Mouse (Mus musculus) erythroblast, embryonic 14.5 days (primary cell): ENCODE results near the gene Psmb3. TPM values are rescaled to one million over a fixed set of nuclear protein-coding genes. Genes with fewer than 3 reads are reported as not detected.
"Not testable (repeated sequence)": the region's sequence is repeated elsewhere in the genome, so short reads cannot be mapped to it uniquely, and the experiment has no call there.

Experiments used
- H3K27me3 ChIP-seq: 2 replicates; pipeline ENCODE4 v1.6.1; 2012; ENCODE audit warnings: inconsistent platforms; ENCODE audit not compliant: control insufficient read depth
- H3K36me3 ChIP-seq: 2 replicates; pipeline ENCODE4 v1.6.1; 2012; ENCODE audit warnings: mild to moderate bottlenecking, inconsistent platforms; ENCODE audit not compliant: control insufficient read depth
- H3K4me1 ChIP-seq: 2 replicates; pipeline ENCODE4 v1.6.1; 2012; ENCODE audit warnings: inconsistent platforms; ENCODE audit not compliant: control insufficient read depth
- H3K4me3 ChIP-seq: replicated peaks from 2 replicates; pipeline ENCODE3; 2012; ENCODE audit warnings: moderate library complexity, mild to moderate bottlenecking, inconsistent platforms
- H3K9me3 ChIP-seq: 2 replicates; pipeline ENCODE4 v1.6.1; 2012; ENCODE audit warnings: low read length, inconsistent platforms, mixed read lengths; ENCODE audit not compliant: control insufficient read depth
- GATA1 ChIP-seq: IDR thresholded peaks from 2 replicates; pipeline ENCODE4 v1.6.1; 2012; ENCODE audit warnings: low read length, inconsistent platforms, mixed read lengths
- TAL1 ChIP-seq: IDR thresholded peaks from 3 replicates; pipeline ENCODE4 v1.6.1; 2012; ENCODE audit warnings: low read length, inconsistent platforms, mixed read lengths
- polyA plus RNA-seq: library from polyadenylated mRNA; stranded (reverse); fragments of >175 nt; gene quantifications from 2 replicates; pipeline ENCODE4 v1.2.3, GENCODE M21; 2012

Gene Psmb3
- polyA plus RNA-seq, 1 experiment, result 2.3 TPM

DNA sequence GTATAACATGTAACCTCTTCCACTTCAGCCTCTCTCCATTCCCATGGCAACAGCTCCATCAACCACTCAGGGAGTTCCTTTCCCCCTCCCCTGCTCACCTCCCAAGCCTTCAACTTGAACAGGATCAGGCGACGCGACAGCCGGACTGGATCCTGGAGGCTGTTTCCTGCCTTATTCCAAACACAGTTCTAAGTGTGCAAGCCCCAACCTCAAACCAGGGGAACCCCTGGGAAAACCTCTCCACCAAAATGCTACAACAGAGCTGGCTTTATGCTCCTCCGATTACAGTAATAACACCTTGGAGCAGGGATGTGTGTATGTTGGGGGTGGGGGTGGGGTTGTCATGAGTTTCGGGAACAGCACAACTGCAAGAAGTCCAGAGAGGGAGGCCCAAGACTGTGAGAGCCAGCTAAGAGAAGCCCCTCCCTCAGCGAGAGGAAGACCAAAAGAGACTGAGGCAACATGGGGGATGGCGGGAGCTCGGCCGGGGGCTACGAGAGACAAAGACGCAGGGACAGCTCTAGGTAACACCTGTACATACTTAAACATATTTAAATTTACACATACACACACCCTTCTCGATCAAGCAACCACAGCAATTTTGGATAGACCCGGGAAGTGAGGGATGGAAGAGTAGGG is 5.2 kb upstream of the Psmb3 start:
- TF ChIP-seq TAL1 (no peak), GATA1 (no peak)
- H3K9me3 ChIP-seq, result peaks cover 7% of the 10 kb centered on the region; the same call in 1 of the 2 replicates
- peaks cover 45% of the 10 kb centered on the region for H3K4me1 ChIP-seq
- H3K27me3 ChIP-seq, result peaks cover 67% of the 10 kb centered on the region
- peak overlapping the region; percentile 58 for H3K4me3 ChIP-seq
- no peaks in the 10 kb centered on the region for H3K36me3 ChIP-seq

DNA sequence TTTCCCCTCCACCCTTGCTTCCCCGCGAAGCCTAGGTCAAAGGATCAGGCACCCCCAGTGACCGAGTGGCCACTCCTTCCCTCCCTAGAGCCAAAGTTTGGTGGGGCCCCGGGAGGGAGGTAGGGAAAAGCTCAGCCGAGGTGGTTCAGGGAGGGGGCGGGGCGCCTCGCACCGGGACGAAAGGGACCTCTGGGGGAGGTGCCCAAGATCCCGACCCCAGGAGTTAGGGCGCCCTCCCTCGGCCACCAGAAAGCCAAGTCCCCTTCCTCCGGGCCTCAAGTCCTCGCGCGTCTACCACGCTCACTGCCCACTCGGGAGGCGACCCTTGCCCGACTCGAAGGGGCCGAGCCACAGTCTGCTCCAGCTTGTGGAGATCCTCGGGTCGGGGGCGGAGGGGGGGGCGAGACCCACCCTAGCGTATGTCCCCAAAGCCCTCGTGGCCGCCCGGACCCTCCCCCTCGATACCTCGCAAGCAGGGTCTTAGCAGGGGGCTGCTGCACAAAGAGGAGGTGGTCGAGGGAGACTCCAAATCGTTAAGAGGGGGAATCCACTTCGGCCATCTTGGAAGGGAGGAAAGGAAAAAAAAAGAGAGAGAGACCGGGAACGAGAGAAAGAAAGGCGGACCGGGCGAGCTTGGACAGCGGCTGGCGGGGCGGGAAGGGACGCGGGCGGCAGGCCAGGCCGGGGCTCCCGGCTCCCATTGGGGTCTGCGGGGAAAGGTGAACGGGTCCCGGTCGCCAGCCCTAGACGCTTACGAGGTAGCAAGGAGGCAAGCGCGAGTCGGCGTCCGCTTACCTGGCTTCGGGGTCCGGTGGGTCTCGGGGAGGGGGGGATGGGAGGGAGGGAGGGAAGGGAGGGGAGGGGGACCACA is 4.2 kb upstream of the Psmb3 start:
- TF ChIP-seq GATA1 (no peak), TAL1 (no peak)
- H3K36me3 ChIP-seq, result no peaks in the 10 kb centered on the region
- H3K4me3 ChIP-seq, result peak overlapping the region; percentile 58
- H3K4me1 ChIP-seq, result peaks cover 51% of the 10 kb centered on the region
- peaks cover 7% of the 10 kb centered on the region; the same call in 1 of the 2 replicates for H3K9me3 ChIP-seq
- H3K27me3 ChIP-seq, result peaks cover 67% of the 10 kb centered on the region

DNA sequence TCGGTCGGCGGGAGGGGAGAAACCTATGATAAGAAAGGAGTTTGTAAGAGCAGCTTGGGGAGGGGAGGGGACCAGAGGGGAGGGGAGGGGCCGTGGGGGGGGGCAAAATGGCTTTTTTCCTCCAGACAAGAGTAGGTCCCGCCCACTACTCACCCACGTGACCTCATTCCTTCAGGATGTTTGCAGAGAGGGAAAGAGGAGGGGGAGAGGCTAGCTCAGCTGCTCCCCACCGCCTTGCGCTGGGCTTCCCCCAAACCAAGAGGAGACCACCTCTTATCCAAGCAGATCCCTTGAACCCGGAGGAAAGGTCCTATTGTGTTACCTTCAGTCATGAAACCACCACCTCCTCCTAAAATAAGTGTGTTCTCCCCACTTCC is 3.6 kb upstream of the Psmb3 start:
- TF ChIP-seq TAL1 (no peak), GATA1 (no peak)
- Histone ChIP-seq H3K4me1 (peaks cover 56% of the 10 kb centered on the region), H3K36me3 (peaks cover under 1% of the 10 kb centered on the region), H3K9me3 (peaks cover 7% of the 10 kb centered on the region; the same call in 1 of the 2 replicates), H3K27me3 (peaks cover 67% of the 10 kb centered on the region), H3K4me3 (peak overlapping the region; percentile 58)

DNA sequence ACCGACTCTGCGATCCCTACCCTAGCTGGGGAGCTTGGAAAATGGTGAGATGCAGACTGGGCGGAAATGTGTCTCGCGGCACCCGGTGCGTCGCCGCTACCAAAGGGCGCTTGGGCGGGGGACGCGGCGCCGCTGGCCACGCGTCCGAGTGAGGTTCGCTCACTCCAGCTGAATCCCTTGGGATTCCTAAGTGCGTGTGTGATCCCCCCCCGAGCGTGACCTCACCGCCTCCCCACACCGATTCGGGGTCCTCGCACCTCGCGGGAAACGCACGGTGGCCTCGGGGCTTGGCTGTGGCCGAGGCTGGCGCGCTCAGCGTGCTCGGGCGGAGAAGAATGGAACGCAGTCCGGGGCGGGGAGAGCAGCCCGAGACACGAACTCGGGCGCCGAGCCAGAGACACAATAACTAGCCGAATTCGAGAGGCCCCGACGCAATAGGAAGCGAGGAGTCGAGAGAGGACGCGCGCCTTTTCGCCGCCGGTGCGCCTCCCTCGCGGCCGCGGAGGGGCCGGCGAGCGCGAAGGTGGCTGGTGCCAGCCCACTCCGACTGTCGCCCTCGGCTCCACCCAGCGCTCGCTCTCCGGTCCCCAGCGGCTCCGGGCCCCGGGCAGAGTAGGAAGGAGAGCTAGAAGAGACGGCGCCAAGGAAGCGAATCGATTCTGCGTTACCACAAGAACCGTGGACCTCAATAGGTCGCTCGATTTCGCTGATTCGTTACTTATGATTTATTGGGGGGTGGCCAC is 3.0 kb upstream of the Psmb3 start, which contains the start of gene Pcgf2:
Pcgf2 (minus strand) TSS at position 495 of the 743 bp plus-strand sequence.
- no peak for TF ChIP-seq GATA1
- no peak for TF ChIP-seq TAL1
- Histone ChIP-seq H3K27me3 (peaks cover 67% of the 10 kb centered on the region), H3K9me3 (peaks cover 7% of the 10 kb centered on the region; the same call in 1 of the 2 replicates), H3K4me1 (peaks cover 59% of the 10 kb centered on the region), H3K36me3 (peaks cover 5% of the 10 kb centered on the region), H3K4me3 (peak within 1 kb of the TSS; percentile 58)

DNA sequence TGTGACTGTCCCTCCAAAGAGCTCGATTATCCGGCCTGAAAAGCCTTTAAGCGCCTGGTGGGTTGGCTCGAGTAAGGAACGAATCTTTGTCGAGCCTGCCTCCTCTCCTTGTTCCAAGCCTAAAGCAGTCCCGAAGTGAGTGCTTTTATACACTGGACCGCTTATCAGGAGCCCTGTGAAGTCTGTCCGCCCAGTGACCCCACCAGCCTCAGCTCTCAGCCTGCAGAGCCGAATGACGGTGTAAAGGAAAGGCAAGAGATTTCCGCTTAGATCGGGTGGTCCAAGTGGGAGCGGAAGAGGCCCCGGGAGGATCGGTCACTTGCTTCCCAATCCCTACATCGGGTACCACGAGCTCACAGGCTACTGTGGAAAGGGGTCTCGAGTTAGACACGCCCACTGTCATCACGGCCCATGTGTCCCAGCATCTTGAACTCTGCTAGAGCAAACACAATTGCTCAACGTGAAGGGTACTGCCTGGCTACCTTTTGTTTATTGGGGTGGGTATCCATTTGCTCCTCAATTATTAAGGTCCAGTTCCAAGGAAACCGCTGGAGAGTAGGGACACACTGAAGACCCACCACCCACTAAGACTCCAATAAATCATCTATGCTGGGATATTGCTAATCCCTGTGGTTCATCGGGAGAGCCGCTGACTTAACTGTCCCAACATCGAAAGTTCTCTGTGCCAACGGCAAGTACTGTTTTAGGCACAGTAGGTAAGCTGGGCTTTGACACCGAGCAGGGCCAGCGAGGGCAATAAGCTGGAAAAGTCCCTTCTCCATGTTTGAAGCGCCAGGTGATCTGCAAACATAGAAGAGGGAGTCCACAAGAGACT is 2.2 kb upstream of the Psmb3 start:
- Histone ChIP-seq H3K4me3 (peak overlapping the region; percentile 57), H3K27me3 (peaks cover 67% of the 10 kb centered on the region), H3K9me3 (peaks cover 7% of the 10 kb centered on the region; the same call in 1 of the 2 replicates), H3K4me1 (peaks cover 60% of the 10 kb centered on the region), H3K36me3 (peaks cover 10% of the 10 kb centered on the region)
- TF ChIP-seq TAL1, result no peak
- no peak for TF ChIP-seq GATA1

DNA sequence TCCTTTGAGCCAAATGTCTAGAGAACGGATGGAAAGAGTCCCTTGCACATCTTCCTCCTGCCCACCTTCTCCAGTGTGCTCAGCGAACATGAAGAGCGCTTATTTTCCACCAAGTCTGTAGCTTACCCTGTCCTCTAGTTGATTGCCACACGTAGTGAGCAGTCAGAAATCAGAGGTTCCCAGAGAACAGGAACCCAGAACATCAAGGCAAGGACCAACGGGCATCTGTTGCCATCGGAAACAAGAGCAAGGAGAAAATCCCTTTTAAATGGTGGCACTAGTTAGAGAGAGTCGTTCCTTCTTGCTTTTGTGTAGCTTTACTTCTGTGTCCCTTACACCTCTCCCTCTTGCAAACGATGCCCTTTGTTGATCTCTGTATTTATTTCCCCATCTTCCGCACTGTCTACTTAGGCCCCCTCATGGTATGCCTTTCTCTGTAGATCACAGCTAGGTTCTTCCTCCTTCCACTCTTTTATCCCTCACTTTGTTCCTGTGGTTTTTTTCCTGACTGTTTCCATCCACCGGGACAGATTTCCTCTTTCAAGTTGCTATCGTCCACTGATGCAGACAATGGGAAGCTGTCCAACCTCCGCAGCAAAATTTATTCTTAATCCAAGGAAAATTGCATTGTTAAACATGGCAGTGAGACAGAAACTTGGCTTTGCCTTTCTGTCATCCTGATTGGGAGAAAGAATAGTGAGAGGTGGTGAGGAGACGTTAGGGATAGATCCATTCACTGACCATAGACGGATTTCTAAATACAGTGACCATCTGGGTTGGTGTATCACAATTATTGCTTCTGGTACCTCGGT is 1.4 kb upstream of the Psmb3 start:
- peaks cover 7% of the 10 kb centered on the region; the same call in 1 of the 2 replicates for H3K9me3 ChIP-seq
- peaks cover 67% of the 10 kb centered on the region for H3K4me1 ChIP-seq
- TF ChIP-seq GATA1 (no peak), TAL1 (no peak)
- peaks cover 62% of the 10 kb centered on the region for H3K27me3 ChIP-seq
- peak overlapping the region; percentile 78 for H3K4me3 ChIP-seq
- H3K36me3 ChIP-seq, result peaks cover 18% of the 10 kb centered on the region

DNA sequence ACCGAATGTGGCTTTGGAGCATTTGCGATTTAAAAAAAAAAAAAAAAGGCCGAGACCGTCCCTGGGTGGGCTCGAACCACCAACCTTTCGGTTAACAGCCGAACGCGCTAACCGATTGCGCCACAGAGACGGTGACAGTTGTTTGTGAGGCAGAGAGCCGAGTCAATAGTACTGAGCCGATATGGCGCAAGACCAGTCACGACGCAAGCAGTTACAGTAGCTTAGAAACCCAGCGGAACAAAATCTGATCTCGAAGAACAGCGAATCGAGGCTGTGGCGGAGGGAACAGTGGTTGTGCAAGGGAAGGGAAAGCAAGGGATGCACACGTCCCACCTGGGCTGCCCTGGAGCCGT is 830 bp upstream of the Psmb3 start:
- Histone ChIP-seq H3K4me1 (peaks cover 70% of the 10 kb centered on the region), H3K4me3 (peak overlapping the region; percentile 78), H3K27me3 (peaks cover 57% of the 10 kb centered on the region), H3K36me3 (peaks cover 24% of the 10 kb centered on the region), H3K9me3 (peaks cover 7% of the 10 kb centered on the region; the same call in 1 of the 2 replicates)
- TF ChIP-seq GATA1 (no peak), TAL1 (no peak)

DNA sequence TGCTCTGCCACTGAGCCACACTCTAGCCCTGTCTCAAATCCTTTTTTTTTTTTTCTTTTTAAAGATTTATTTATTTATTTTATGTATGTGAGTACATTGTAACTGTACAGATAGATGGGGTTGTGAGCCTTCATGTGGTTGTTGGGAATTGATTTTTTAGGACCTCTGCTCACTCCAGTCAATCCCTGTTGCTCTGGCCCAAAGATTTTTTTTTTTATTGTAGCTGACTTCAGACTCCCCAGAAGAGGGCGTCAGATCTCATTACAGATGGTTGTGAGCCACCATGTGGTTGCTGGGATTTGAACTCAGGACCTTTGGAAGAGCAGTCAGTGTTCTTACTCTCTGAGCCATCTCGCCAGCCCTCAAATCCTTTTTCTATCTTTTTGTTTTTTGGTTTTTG is 6.9 kb downstream of the Psmb3 start:
- not testable (repeated sequence) for H3K27me3 ChIP-seq, H3K9me3 ChIP-seq, H3K4me3 ChIP-seq
- Histone ChIP-seq H3K4me1 (peaks cover 11% of the 10 kb centered on the region), H3K36me3 (peaks cover 80% of the 10 kb centered on the region)
